Mouse (Mus musculus) common myeloid progenitor, adult 5-6 weeks (primary cell): ENCODE data around the gene Sltm. TPM values are rescaled to one million over a fixed set of nuclear protein-coding genes. Genes with fewer than 3 reads are reported as not detected.
"Not testable (repeated sequence)": the region's sequence is repeated elsewhere in the genome, so short reads cannot be mapped to it uniquely, and the experiment has no call there.

Experiments
- ATAC-seq: replicated peaks from 2 replicates; pipeline ENCODE4 v1.8.0; 2016; ENCODE audit warnings: low read depth, mild to moderate bottlenecking, moderate TSS enrichment, inconsistent platforms; ENCODE audit not compliant: poor library complexity, severe bottlenecking
- total RNA-seq: library from RNA; stranded (forward); fragments of 200-1000, 187-1606 nt; gene quantifications from 2 replicates; pipeline ENCODE4 v1.2.3, GENCODE M21; 2017

Sltm gene
- 114 and 131 TPM in 2 replicates for total RNA-seq

DNA sequence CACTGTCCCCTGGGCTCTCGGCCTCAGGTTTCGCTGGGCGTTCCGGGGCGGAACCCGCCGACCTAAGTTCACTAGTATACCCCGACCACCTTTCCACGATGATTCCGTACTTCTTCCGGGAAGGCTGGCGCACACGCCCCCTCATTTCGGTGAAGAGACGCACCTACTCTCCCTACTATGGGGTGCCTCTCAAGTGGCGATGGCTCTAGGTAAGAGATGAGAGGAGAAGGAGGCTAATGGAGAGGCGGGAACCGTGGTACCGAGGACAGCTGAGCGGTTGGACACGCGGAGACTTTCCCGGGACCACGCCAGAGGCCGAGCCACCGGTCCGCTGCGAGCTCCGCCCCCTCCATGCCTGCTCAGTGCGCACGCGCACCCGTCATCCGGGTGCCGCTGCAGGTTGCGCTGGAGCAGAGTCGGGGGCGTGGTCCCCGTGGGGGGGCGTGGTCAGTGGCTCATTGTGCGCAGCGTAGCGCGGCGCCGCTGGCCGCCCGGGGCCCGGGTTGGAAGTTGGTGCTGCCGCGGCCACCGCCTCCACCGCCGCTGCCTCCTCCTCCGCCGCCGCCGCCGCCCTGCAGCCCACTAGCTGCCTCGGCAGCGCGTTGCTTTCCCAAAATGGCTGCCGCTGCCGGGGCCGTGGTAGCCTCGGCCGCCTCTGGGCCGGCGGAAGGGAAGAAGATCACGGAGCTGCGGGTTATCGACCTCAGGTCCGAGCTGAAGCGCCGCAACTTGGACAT is at the start of gene Sltm:
TSS of gene Sltm (plus strand) at position 450 of the 737 bp plus-strand sequence.
- peak; percentile 91 for ATAC-seq

DNA sequence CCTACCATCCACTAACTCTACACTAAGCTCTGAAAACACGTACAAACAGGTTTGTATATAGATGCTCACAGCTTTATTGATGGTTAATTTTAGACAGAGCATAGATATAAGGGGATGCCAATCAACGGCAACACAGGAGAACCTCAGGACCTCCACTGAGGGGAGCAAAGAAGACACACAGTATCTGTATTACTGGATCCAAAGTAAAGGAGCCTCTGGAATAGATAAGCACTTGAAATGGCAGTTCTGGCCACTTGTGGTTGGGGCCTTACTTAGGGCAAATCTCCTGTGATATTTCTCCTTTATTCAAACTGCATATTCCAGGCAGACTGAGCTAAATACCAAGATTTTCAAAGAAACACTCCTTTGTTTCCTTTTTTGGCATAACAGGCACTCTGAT is 49.5 kb upstream of the Sltm start:
- ATAC-seq, result no peak

DNA sequence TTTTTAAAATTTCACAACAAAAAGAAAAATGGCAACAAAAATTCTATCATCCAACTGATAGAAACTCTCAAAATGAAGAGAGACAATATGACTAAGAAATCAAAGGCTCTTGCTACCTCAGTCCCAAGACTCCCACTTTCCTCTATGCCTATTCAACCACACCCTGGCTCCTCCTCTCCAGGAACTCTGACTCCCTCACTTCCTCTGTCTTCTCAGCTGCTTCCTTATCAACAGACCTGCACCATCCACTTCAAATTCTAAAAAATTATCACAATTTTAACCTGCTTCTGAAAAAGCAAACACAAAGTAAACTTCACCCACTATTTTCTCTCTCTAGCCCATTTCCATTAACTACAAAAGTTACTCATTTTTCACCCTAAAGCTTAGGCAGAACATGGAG is 45.6 kb upstream of the Sltm start:
- ATAC-seq, result no peak

DNA sequence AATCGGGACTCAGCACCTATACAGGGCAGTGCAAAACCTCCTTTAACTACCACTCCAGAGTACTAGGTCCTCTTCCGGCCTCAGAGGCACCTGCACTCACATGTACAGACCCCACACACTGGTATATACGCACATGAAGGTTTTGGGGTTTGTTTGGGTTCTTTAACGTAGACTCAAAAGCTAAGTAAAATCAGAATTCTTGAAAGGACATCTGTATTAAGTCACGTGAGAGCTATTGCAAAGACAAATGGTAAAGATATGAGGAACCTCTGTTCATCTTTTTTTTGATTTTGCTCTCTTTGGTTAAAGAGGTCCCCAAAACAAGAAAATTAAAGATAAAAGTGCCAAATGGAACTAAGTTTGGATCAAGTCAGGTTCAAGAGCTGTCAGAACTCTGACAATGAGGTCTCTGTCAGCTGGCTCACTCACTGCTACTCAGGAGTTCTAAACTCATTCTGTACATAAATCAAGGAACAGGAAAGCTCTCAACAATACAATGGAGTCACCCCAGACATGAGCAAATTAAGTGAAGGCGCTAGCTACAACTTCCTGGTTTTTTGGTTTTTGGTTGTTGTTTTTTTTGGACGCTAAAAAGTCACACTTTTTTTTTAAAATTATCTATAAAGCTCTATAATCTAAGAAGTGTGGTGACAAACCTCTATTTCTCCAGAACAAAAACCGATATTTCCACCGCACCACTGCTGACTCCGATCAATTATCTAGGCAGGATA is 40.1 kb upstream of the Sltm start:
- ATAC-seq, result no peak

DNA sequence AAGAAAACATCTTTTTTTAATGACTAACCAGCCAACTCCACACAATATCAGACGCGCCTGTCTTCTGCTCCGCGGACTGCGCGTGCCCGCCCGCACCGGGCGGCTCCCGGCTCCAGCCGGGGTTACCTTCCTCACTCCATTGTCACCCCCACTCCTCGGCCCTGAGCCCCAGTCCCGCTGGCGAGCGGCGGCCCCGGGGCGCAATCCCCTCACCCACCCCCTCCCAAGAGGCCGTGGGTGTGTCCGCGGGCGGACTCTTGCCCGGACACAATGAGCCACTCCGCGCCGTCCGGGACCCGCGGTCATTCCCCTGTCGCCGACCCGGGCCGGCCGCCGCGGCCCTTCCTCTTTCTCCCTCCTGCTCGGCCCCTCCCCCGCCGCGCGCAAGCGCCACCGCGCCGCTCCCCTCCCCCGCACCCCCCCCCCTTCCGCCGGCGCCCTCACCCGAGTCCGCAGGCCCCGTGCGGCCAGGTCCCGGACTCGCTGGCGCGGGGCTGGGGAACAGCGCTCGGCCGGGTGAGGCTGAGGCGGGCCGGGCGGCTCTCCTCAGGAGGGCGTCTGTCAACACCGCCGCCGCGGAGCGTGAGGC is 39.4 kb upstream of the Sltm start:
- ATAC-seq, result peak; percentile 50

DNA sequence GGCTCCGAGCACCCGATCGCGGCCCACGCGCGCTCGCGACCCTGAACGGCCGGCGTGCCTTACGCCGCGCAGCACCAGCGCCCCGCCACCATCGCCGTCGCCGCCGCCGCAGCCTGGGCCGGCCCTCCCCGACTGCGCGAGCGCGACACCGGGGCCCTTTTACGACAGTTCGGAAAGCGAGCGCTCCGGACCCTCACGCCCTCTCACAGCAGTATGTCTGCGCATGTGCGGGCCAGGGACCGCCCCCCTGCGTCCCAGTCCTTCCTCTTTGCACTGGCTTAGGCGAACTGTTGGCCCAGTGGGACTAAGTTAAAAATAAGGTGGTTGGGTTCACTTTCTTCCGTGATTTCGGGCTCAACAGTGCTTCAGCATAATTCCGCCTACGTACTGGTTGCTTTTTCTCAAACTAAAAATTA is 38.9 kb upstream of the Sltm start, which contains the start of gene Rnf111:
TSS of gene Rnf111 (minus strand) at position 100 of the 416 bp plus-strand sequence.
- ATAC-seq, result peak; percentile 97

DNA sequence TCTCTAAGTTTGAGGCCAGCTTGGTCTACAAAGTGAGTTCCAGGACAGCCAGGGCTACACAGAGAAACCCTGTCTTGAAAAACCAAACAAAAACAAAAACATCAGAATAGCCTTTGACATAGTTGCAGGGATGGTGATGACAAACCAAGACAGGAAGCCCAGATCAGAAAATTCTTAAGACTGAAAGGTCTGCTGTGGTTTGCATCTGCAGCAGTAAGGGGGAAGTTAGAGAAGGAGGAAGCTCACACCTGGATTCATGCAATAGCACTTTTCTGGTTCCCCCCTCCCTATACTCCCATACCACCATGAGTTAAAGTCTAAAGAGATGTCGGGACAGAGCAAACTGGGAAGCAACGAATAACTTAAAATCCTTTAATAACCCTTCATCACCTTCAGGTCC is 36.4 kb upstream of the Sltm start:
- no peak for ATAC-seq

DNA sequence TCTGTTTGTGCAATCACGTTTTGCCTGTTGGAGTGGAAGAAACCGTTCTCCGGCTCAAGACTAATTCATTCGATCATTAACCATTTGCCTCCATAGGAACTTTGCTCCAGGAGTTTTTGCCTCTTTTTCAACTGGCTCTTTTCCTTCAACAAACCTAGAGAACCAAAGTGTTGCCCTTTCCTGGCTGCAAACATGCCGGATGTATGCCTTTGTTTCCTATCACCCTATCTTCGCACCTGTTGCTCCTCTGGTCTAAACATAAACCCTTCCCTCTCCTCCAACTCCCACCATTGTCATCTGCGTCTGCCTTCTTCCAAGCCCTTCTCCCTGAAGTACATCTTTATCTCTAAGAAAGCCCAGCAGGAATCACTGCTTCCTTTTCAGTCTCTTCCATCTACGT is 35.8 kb upstream of the Sltm start:
- ATAC-seq, result no peak

DNA sequence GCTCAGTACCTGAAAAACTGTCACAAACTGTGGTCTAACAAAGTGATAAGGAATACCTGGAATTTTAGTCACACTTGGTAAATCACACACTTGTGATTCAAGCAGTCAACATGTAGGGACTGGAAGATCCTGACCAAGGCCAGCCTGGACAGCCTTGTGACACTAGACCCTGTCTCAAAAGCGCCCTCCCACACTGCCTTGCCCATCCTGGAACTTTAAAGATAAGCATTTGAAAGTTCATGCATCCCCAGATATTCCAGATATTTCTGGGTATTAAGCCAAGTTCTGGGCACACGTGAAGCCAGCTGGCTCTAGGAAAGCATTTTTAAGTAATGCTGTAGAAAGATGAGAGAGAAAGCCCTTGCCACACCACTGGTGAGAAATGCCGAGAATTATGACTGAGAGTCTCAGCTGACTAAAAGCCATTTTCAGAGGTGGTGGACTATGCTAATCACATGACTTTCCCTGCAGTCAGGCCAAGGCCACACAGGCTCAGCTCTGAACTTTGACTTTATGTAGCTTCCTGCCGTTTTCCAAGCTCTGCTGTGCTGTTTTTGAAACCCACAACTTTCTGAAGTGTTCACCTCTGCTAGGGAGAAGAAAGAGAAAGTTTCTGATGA is 32.5 kb upstream of the Sltm start:
- ATAC-seq, result no peak

DNA sequence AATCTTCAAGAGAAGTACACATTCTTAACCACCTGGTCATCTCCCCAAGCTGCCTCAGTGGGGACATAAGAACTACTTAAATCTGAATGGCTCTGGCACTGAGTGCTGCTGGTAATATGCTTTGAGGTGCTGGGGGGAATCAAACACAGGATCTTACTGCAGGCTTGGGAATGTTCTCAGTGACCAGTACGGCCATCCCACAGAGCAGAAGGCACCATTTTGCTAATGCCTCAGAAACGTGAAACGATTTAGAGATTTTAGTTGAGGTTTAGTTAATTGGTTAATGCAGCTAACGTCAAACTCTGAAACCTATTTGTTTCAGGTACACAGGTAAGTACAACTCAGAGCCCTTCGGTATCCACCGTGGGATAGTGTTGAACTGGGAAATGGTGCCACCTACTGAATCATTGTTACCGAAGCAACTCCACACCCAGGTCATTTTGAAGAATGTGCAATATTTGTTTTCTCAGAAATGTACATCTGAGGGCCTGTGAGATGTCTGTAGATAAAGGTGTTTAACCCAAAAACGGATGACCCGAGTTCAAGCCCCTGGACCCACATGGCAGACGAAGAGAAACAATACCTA is 31.5 kb upstream of the Sltm start:
- no peak for ATAC-seq

DNA sequence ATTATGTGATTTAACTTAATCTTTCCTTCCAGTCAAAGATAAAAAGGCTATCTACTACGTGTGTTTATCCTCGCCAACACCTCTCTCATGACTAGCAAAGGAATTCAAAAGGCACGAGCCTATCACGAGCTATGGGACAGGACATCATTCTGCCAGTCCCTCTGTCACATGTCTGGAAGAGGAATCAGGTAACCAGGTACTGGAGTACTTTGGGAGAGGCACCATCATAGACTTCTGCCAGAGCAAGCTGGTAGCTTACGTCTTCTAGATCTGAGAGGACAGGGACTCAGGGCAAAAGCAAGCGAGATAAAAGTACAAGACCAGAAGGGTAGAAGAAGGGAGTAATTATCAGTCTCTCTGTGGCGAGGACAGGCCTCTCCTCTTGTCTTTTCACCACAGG is 30.9 kb upstream of the Sltm start:
- ATAC-seq, result no peak

DNA sequence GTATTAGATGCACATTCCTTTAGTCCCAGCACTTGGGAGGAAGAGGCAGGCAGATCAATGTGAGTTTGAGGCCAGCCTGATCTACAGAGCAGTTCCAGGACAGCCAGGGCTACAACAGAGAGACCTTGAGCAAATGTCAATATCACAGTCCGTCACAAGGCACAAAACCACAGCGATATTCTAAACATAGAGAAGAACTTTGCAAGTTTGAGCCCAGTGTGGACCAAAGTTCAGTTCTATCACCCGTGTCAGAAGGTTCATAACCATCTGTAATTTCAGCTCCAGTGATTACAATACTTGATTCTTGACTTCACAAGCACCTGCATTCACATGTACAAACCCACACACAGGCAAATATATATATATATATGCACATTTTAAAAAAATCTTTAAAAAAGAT is 21.9 kb upstream of the Sltm start:
- ATAC-seq, result no peak

DNA sequence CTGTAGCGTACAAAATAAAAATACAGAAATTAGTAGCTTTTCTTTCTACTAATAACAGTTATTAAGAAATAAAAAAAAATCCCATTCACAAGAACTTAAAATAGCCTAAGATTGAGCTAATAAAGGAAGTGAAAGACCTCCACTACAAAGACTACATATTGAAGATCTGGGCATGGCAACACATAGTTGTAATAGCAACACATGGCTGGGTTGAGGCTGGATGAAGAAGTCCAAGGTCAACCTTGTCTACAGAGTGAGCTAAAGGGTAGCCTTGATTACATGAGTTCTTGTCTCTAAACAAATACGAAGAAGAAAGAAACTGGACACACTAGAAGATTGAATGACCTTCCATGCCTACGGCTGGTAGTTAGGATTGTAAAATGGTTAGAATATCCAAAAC is 18.7 kb upstream of the Sltm start:
- no peak for ATAC-seq

DNA sequence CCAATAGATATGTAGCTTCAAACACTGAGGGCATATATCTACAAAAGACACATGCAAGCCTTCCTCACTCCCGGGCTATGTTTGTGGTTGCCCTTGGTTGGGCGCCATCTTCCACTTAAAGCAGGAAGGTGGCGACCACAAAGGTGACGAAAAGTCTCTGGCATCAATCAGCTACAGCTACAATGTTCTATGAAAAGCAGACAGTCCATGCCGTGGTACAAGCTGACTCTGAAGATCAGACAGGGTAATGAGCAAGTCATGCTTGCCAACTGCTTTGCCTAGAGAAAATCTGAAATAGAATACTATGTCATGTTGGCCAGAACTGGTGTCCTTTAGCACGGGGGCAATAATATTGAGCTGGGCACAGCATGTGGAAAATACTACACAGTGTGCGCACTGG is 18.2 kb upstream of the Sltm start:
- 0 out of 2 replicates have a peak, but pooled peaks have one; percentile 25 for ATAC-seq

DNA sequence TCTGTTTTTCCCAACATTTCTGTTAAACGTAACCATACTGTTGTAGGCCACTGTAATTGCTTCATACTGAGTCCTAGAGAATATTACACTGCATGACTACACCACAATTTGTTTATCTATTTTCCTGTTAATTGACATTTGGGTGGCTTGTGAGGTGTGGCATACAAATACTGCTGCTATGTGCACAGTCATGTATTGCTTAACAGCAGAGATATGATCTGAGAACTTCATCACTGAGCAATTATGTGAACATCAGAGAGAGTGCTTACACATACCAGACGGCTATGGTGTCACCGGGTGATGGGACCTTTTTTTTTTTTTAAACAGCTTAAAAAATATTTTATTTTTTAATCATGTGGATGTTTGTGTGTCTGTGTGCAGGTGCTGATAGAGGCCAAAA is 9.2 kb upstream of the Sltm start:
- peak; percentile 58; the same call in 1 of the 2 replicates for ATAC-seq

DNA sequence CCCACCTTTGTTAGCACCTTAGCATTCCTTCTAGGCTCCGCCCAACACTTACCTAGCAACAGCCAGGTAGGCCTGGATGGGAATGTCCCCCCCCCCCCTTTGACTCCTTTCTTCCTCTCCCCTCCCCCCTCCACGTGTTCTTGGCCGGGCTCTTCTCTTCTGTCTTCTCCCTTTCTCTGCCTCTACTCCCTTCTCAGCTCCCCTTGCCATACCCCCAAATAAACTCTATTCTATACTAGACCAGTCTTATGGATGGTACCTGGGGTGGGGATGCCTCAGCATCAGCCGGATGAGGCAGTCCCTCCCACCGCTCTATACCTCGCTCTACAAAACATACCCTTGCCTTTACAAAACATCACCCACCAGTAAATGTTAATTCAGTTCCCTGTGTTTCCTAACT is 970 bp upstream of the Sltm start:
- ATAC-seq, result no peak

DNA sequence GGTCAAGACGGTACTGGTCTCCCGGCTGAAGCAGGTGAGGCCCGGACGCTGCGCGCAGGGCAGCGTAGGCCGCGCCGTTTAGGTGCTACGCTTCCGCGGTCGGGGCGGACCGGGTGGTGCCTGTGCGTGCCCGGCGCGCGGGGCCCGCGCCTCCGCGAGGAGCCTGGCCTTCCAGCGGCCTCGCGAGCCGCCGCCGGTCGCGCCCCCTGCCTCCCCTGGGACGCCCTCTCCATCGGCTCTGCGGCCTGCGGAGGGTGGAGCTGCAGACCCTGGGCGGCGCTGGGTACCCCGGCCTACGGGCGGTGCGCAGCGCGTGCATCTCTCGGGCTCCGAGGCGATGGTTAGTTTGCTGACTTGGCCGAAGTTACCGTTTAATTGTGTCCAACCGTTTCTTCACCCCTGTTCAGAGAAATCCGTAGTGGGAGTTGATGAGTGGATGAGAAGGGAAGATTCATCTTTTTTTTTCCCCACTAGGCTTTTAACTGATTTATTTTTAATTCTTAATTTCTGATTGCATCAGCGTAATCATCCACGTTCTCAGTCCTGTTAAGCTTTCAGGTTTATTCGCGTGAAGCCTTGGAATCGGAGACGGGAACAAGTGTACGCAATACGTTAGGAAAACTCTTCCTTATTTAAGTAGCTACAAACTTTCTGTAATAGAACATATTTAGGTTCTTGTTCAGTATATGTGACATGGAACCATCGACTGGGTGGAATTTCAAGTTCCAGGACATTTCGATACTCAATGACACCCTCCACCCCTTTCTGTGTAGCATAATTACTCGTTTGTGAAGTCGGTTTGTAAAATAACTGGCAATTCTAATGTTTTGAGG is 710 bp downstream of the Sltm start:
- ATAC-seq, result peak; percentile 43

DNA sequence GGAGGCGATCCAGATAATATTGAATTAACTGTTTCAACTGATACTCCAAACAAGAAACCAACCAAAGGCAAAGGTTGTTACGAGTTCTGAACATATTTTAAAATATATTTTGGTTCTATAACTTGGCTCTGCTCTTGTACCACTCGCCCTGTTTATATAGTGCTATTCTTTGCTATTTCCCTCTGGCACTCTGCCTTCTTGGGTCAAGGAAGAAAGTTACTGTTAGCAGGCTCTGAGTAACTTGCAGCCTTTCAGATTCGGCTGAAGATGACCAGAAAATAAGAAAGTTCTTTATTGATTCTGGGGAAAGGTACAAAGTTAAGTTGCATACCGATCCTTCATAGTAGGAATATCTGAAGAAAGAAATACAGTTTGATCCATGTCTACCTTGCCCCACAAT is 1.4 kb downstream of the Sltm start:
- no peak for ATAC-seq

DNA sequence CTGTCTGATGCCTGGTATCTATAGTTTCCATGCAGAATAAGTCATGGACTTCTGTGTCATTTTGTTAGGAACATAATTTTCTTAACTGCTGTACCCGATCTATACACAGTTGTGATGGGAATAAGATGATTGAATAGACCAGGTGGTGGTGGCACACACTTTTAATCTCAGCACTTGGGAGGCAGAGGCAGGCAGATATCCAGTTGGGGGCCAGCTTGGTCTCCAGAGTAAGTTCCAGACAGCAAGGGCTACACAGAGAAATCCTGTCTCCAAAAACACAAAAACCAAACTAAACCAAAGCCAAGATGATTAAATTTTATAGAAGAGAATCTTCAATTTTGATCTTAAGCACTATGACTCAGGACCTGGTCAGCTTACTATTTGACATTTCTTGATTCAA is 2.3 kb downstream of the Sltm start:
- ATAC-seq, result no peak

DNA sequence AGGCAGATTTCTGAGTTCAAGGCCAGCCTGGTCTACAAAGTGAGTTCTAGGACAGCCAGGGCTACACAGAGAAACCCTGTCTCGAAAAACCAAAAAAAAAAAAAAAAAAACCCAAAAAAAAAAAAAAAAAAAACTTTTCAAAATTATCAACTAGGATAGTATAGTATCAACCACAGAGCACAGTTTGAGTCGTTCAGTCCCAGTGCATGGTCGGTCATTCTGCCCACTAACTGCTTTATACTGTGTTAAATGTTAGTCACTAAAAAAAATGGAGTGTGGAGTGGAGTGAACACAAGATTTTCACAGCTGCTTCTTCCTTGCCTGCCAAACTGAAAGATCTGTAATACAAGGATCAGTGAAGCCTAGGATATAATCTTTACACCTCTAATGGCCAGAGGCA is 4.0 kb downstream of the Sltm start:
- ATAC-seq, result not testable (repeated sequence)
